In the genomic region with DNA sequence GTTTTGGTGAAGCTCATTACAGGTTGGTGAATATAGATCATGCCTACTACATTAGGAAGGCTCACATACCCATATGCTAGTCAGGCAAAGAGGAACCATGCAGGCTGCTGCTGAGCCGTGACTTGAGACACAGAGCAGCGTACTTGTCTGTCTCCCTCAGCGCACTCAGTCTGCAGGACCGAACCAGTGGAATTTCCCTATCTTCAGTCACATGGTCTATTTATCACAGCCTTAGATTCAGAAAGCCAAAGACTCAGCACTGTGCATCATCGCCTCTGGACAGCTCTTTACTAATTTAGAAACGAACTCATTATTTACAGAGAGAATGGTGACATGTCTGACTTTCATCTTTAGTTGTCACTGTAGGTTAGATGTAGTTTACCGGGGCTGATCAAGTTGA, we compare ENCODE assay signal across 28 mouse cellular contexts.
DNase-seq lines count a peak whose midpoint lies in the region; ATAC-seq and TF ChIP-seq lines count a peak whose summit lies in the region.
"Had no signal": no experiment of that assay in that cellular context is flagged by ENCODE, and none has a peak within 500 bp of the region (broad histone marks: within the 10 kb centered on the region; RNA-seq: fewer than 3 reads in every experiment).

No protein-coding gene starts in this region.

- TF ChIP-seq POLR2A in heart, adult 2 months (IDR thresholded peaks at IDR 0.05; ENCODE audit: insufficient read depth, low read depth, low read length), result no peak

- no peak overlapping the region for H3K27ac ChIP-seq in heart, embryonic 12.5 days (ENCODE audit: poor library complexity, severe bottlenecking)
- H3K27ac ChIP-seq in heart, adult 2 months, result no peak overlapping the region
- H3K27ac ChIP-seq in intestine, embryonic 14.5 days (ENCODE audit: low read depth), result no peak overlapping the region
- H3K27ac ChIP-seq in intestine, postnatal 0 days (ENCODE audit: low read depth, low read length), result no peak overlapping the region
- H3K27ac ChIP-seq: embryonic facial prominence, embryonic 10.5 days; embryonic facial prominence, embryonic 15.5 days; forebrain, embryonic 12.5 days; heart, embryonic 10.5 days; hindbrain, embryonic 14.5 days; layer of hippocampus, adult 2 months; lung, embryonic 15.5 days had no signal

- no peak for DNase-seq in heart, adult 2 months
- DNase-seq in intestine, embryonic 14.5 days (ENCODE audit: low spot score), result peak; percentile 24
- peak; percentile 35 for DNase-seq in splenic B cell, adult 2 months (ENCODE audit: low read depth, low spot score)
- no peak for DNase-seq in right cerebral cortex, postnatal 10 days (ENCODE audit: low spot score in 2 of 2)
- no peak for DNase-seq in lung, postnatal 25 days (ENCODE audit: low spot score)
- DNase-seq: adrenal gland, adult 2 months; cerebellum, adult 8-10 months; cerebellum, postnatal 25 days; forebrain, postnatal 0 days; kidney, adult 2 months; kidney, postnatal 36 days; lung, postnatal 36 days; thymus, adult 2 months; thymus, postnatal 36 days had no signal

- intact Hi-C loops in heart, adult 2 months (cut with DNase I), result no loop called here

- no peak for ATAC-seq in heart, embryonic 12.5 days (ENCODE audit: insufficient number of reproducible peaks, low FRiP score)
- no peak for ATAC-seq in intestine, embryonic 14.5 days (replicated peaks; ENCODE audit: low FRiP score, low TSS enrichment, low read depth)
- no peak for ATAC-seq in intestine, postnatal 0 days
- ATAC-seq in activated CD4-positive, CD25-positive, alpha-beta regulatory T cell, adult 4 months, result peak; percentile 14
- ATAC-seq: forebrain, postnatal 0 days; inflammation-experienced regulatory T-cells, adult 6 months; midbrain, embryonic 16.5 days had no signal

- no peak for TF ChIP-seq EP300 in heart, adult 2 months (IDR thresholded peaks at IDR 0.05; ENCODE audit: insufficient read depth, low read depth, low read length)

- H3K9ac ChIP-seq in heart, embryonic 12.5 days, result no peak overlapping the region
- no peak overlapping the region for H3K9ac ChIP-seq in heart, adult 2 months (ENCODE audit: low read depth, low read length)
- H3K9ac ChIP-seq in intestine, embryonic 14.5 days (ENCODE audit: low read length), result no peak overlapping the region
- H3K9ac ChIP-seq in intestine, postnatal 0 days (ENCODE audit: low read depth, low read length), result no peak overlapping the region
- H3K9ac ChIP-seq: embryonic facial prominence, embryonic 15.5 days; forebrain, embryonic 12.5 days; forebrain, postnatal 0 days; hindbrain, embryonic 14.5 days; lung, embryonic 15.5 days; neural tube, embryonic 13.5 days had no signal

- 34% methylated on average over 7 of the region's 7 CpGs for WGBS in heart, embryonic 12.5 days
- WGBS in heart, adult 2 months, result 59% methylated on average over 7 of the region's 7 CpGs
- WGBS in intestine, embryonic 14.5 days, result 75% methylated on average over 7 of the region's 7 CpGs
- WGBS in intestine, postnatal 0 days, result 78% methylated on average over 7 of the region's 7 CpGs

- peak overlapping the region; percentile 26; the same call in 1 of the 2 replicates for H3K4me2 ChIP-seq in heart, embryonic 12.5 days
- no peak overlapping the region for H3K4me2 ChIP-seq in intestine, embryonic 14.5 days (ENCODE audit: low read length)
- no peak overlapping the region for H3K4me2 ChIP-seq in intestine, postnatal 0 days (replicated peaks; ENCODE audit: low read depth)
- H3K4me2 ChIP-seq: embryonic facial prominence, embryonic 15.5 days; forebrain, embryonic 12.5 days; hindbrain, embryonic 14.5 days; lung, embryonic 15.5 days; midbrain, embryonic 11.5 days; neural tube, embryonic 13.5 days had no signal

- no peak overlapping the region for H3K4me3 ChIP-seq in heart, embryonic 12.5 days
- H3K4me3 ChIP-seq in heart, adult 2 months, result no peak overlapping the region
- H3K4me3 ChIP-seq in intestine, embryonic 14.5 days (ENCODE audit: low read depth, low read length), result no peak overlapping the region
- H3K4me3 ChIP-seq in intestine, postnatal 0 days (ENCODE audit: low read depth, low read length), result no peak overlapping the region
- H3K4me3 ChIP-seq: embryonic facial prominence, embryonic 10.5 days; embryonic facial prominence, embryonic 15.5 days; forebrain, embryonic 12.5 days; heart, embryonic 10.5 days; layer of hippocampus, adult 2 months; lung, embryonic 15.5 days; neural tube, embryonic 13.5 days had no signal

- no peak for TF ChIP-seq CTCF in heart, adult 2 months (IDR thresholded peaks at IDR 0.05)
- no peak for TF ChIP-seq CTCF in intestine, postnatal 0 days (IDR thresholded peaks at IDR 0.05; ENCODE audit: low read depth)

- H3K9me3 ChIP-seq in heart, embryonic 12.5 days (replicated peaks), result no peaks in the 10 kb centered on the region
- H3K9me3 ChIP-seq in intestine, embryonic 14.5 days (ENCODE audit: control insufficient read depth, low read length), result no peaks in the 10 kb centered on the region
- no peaks in the 10 kb centered on the region for H3K9me3 ChIP-seq in intestine, postnatal 0 days (ENCODE audit: control insufficient read depth)
- H3K9me3 ChIP-seq: embryonic facial prominence, embryonic 10.5 days; embryonic facial prominence, embryonic 15.5 days; forebrain, embryonic 12.5 days; heart, embryonic 10.5 days; lung, embryonic 15.5 days; neural tube, embryonic 13.5 days had no signal

- H3K4me1 ChIP-seq in heart, embryonic 12.5 days (replicated peaks), result peaks cover 17% of the 10 kb centered on the region
- H3K4me1 ChIP-seq in heart, adult 2 months (ENCODE audit: control insufficient read depth, insufficient read depth, low read length), result no peaks in the 10 kb centered on the region; the same call in 1 of the 2 replicates
- H3K4me1 ChIP-seq in intestine, embryonic 14.5 days (replicated peaks; ENCODE audit: control insufficient read depth, insufficient read depth, low read length), result 0 out of 2 replicates have a peak, but pooled peaks cover 12% of the 10 kb centered on the region
- no peaks in the 10 kb centered on the region for H3K4me1 ChIP-seq in intestine, postnatal 0 days (replicated peaks; ENCODE audit: control insufficient read depth, insufficient read depth, low read length)

- no peaks in the 10 kb centered on the region for H3K79me2 ChIP-seq in heart, adult 2 months (replicated peaks; ENCODE audit: control insufficient read depth, insufficient read depth, low read length)

- H3K27me3 ChIP-seq in heart, embryonic 12.5 days (replicated peaks), result no peaks in the 10 kb centered on the region
- no peaks in the 10 kb centered on the region for H3K27me3 ChIP-seq in heart, adult 2 months (ENCODE audit: control insufficient read depth, insufficient read depth, low read length)
- no peaks in the 10 kb centered on the region for H3K27me3 ChIP-seq in intestine, embryonic 14.5 days (replicated peaks; ENCODE audit: control insufficient read depth, insufficient read depth, low read length)
- H3K27me3 ChIP-seq in intestine, postnatal 0 days (replicated peaks; ENCODE audit: control insufficient read depth, insufficient read depth, low read length), result no peaks in the 10 kb centered on the region
- no peaks in the 10 kb centered on the region for H3K27me3 ChIP-seq in splenic B cell, adult 2 months (ENCODE audit: control insufficient read depth, insufficient read depth, low read length, poor library complexity, severe bottlenecking)
- H3K27me3 ChIP-seq: embryonic facial prominence, embryonic 15.5 days; forebrain, embryonic 12.5 days; lung, embryonic 15.5 days; neural tube, embryonic 13.5 days had no signal

- no peaks in the 10 kb centered on the region for H3K36me3 ChIP-seq in heart, embryonic 12.5 days
- peaks cover 2% of the 10 kb centered on the region; the same call in 1 of the 2 replicates for H3K36me3 ChIP-seq in heart, adult 2 months (ENCODE audit: control insufficient read depth, insufficient read depth, low read length)
- no peaks in the 10 kb centered on the region for H3K36me3 ChIP-seq in intestine, embryonic 14.5 days (ENCODE audit: control insufficient read depth, insufficient read depth, low read length)
- no peaks in the 10 kb centered on the region for H3K36me3 ChIP-seq in intestine, postnatal 0 days (ENCODE audit: control insufficient read depth, insufficient read depth)
- H3K36me3 ChIP-seq in splenic B cell, adult 2 months (ENCODE audit: control insufficient read depth, insufficient read depth, low read length, poor library complexity, severe bottlenecking), result 0 out of 2 replicates have a peak, but pooled peaks cover 6% of the 10 kb centered on the region
- H3K36me3 ChIP-seq: embryonic facial prominence, embryonic 10.5 days; embryonic facial prominence, embryonic 15.5 days; forebrain, embryonic 12.5 days; heart, embryonic 10.5 days; lung, embryonic 15.5 days; neural tube, embryonic 13.5 days had no signal

Comparison
In these comparisons a context has a peak if more than half of its experiments do, and no peak if none do; other contexts are left out.
1. DNase-seq: peak in intestine, embryonic 14.5 days (single experiment) and splenic B cell, adult 2 months (single experiment); none in heart, adult 2 months (0 of 2), right cerebral cortex, postnatal 10 days (0 of 2) and lung, postnatal 25 days (single experiment).